Mouse (Mus musculus) embryonic fibroblast, embryonic 13.5 days (primary cell): ENCODE data around the gene Cacng4.

Source experiments
- CTCF ChIP-seq: IDR thresholded peaks from 2 replicates; pipeline ENCODE4 v1.5.1; 2011; ENCODE audit warnings: mild to moderate bottlenecking, control low read depth, low read length, moderate library complexity, borderline replicate concordance; ENCODE audit not compliant: insufficient read depth
- POLR2A ChIP-seq: IDR thresholded peaks from 2 replicates; pipeline ENCODE4 v1.6.1; 2011; ENCODE audit warnings: low read depth, mild to moderate bottlenecking, control low read depth, low read length, moderate library complexity

GRCm38 (mm10) chr11:107728073-107728863 lies 66.1 kb downstream of the Cacng4 start:
- TF ChIP-seq POLR2A (no peak), CTCF (no peak)
